Mouse (Mus musculus) lung, adult 2 months (tissue): ENCODE measurements around the gene Pnpla6.

ENCODE experiments used
- CTCF ChIP-seq: fragments of 200-500 bp; IDR thresholded peaks from 2 replicates; pipeline ENCODE4 v1.5.1; 2011; ENCODE audit warnings: mild to moderate bottlenecking, low read length, control low read depth; ENCODE audit not compliant: insufficient read depth
- POLR2A ChIP-seq: fragments of 200-500 bp; IDR thresholded peaks from 2 replicates; pipeline ENCODE4 v1.6.1; 2011; ENCODE audit warnings: low read depth, mild to moderate bottlenecking, control low read depth, low read length, borderline replicate concordance; ENCODE audit errors: extremely low read depth

GRCm38 (mm10) chr8:3568378-3568777 lies 53.2 kb downstream of the Pnpla6 start:
- TF ChIP-seq CTCF (no peak), POLR2A (no peak)
